Mouse (Mus musculus) thymus, adult 2 months (tissue): Measurements from ENCODE around the gene Wwox. TPM values are rescaled to one million over a fixed set of nuclear protein-coding genes. Genes with fewer than 3 reads are reported as not detected.

Experiments
- DNase-seq: peaks from one replicate; pipeline ENCODE4 v3.0.0; 2021
- H3K27ac ChIP-seq: fragments of 200-500 bp; 2 replicates; pipeline ENCODE4 v1.5.1; 2012; ENCODE audit warnings: low read length, control low read depth; ENCODE audit not compliant: control insufficient read depth, insufficient read depth
- H3K27me3 ChIP-seq: fragments of 200-500 bp; 2 replicates; pipeline ENCODE4 v1.6.1; 2012; ENCODE audit warnings: mild to moderate bottlenecking, low read length, moderate library complexity, mixed read lengths; ENCODE audit not compliant: control insufficient read depth, insufficient read depth
- H3K36me3 ChIP-seq: fragments of 200-500 bp; 2 replicates; pipeline ENCODE4 v1.6.1; 2012; ENCODE audit warnings: mild to moderate bottlenecking, low read length, moderate library complexity; ENCODE audit not compliant: control insufficient read depth, insufficient read depth
- H3K4me1 ChIP-seq: fragments of 200-500 bp; replicated peaks from 2 replicates; pipeline ENCODE4 v1.6.1; 2012; ENCODE audit warnings: low read length; ENCODE audit not compliant: control insufficient read depth, insufficient read depth
- H3K4me3 ChIP-seq: fragments of 200-500 bp; 2 replicates; pipeline ENCODE4 v1.5.1; 2012; ENCODE audit warnings: mild to moderate bottlenecking, low read length, control low read depth, moderate library complexity; ENCODE audit not compliant: control insufficient read depth, insufficient read depth
- CTCF ChIP-seq: fragments of 200-500 bp; IDR thresholded peaks from 2 replicates; pipeline ENCODE4 v1.5.1; 2012; ENCODE audit warnings: mild to moderate bottlenecking, control low read depth, low read length, moderate library complexity, borderline replicate concordance; ENCODE audit not compliant: control insufficient read depth, poor library complexity, insufficient read depth; ENCODE audit errors: extremely low read depth
- POLR2A ChIP-seq: fragments of 200-500 bp; IDR thresholded peaks from 2 replicates; pipeline ENCODE4 v1.6.1; 2012; ENCODE audit warnings: mild to moderate bottlenecking, low read length, control low read depth, moderate library complexity; ENCODE audit not compliant: control insufficient read depth, poor library complexity, insufficient read depth; ENCODE audit errors: extremely low read depth
- WGBS: fragments of 180-500 bp; shearing (Covaris S2); methylation state at CpG from one replicate; pipeline ENCODE4 v1.1.7; 2018; 5-methylcytosine and 5-hydroxymethylcytosine counted together
- polyA plus RNA-seq: library from polyadenylated mRNA; depleted of rRNA; stranded (reverse); fragments of >200 nt; gene quantifications from 2 replicates; pipeline ENCODE4 v1.2.3, GENCODE M21; 2012

Gene Wwox
- polyA plus RNA-seq, 1 experiment = 8.4 TPM

- 96% methylated on average over 11 of the region's 11 CpGs for WGBS
- Histone ChIP-seq H3K27ac (no peak overlapping the region), H3K36me3 (no peaks in the 10 kb centered on the region), H3K27me3 (no peaks in the 10 kb centered on the region), H3K4me3 (no peak overlapping the region), H3K4me1 (no peaks in the 10 kb centered on the region)
- TF ChIP-seq POLR2A (no peak), CTCF (no peak)
- no peak for DNase-seq
Observed at GRCm38 (mm10) chr8:115358481-115358880, 919.0 kb downstream of the Wwox start.

GRCm38 (mm10) chr8:115359701-115360100 lies 920.2 kb downstream of the Wwox start:
- H3K27ac ChIP-seq = no peak overlapping the region
- H3K36me3 ChIP-seq = no peaks in the 10 kb centered on the region
- WGBS = 88% methylated on average over 12 of the region's 12 CpGs
- no peaks in the 10 kb centered on the region for H3K27me3 ChIP-seq
- DNase-seq = no peak
- no peaks in the 10 kb centered on the region for H3K4me1 ChIP-seq
- H3K4me3 ChIP-seq = no peak overlapping the region
- TF ChIP-seq POLR2A (no peak), CTCF (no peak)

GRCm38 (mm10) chr8:115362518-115362917 lies 923.1 kb downstream of the Wwox start:
- H3K36me3 ChIP-seq = no peaks in the 10 kb centered on the region
- no peak overlapping the region for H3K27ac ChIP-seq
- H3K27me3 ChIP-seq = no peaks in the 10 kb centered on the region
- H3K4me3 ChIP-seq = no peak overlapping the region
- 86% methylated on average over 7 of the region's 7 CpGs for WGBS
- no peak for DNase-seq
- no peaks in the 10 kb centered on the region for H3K4me1 ChIP-seq
- TF ChIP-seq POLR2A (no peak), CTCF (no peak)

GRCm38 (mm10) chr8:115374957-115375356 lies 935.5 kb downstream of the Wwox start:
- no peak overlapping the region for H3K27ac ChIP-seq
- WGBS = 87% methylated on average over 4 of the region's 4 CpGs
- H3K4me3 ChIP-seq = no peak overlapping the region
- H3K27me3 ChIP-seq = no peaks in the 10 kb centered on the region
- no peaks in the 10 kb centered on the region for H3K36me3 ChIP-seq
- H3K4me1 ChIP-seq = no peaks in the 10 kb centered on the region
- TF ChIP-seq POLR2A (no peak), CTCF (no peak)
- no peak for DNase-seq

GRCm38 (mm10) chr8:115375361-115376047 lies 936.0 kb downstream of the Wwox start:
- no peak for DNase-seq
- Histone ChIP-seq H3K27me3 (no peaks in the 10 kb centered on the region), H3K4me3 (no peak overlapping the region), H3K27ac (no peak overlapping the region), H3K4me1 (no peaks in the 10 kb centered on the region), H3K36me3 (no peaks in the 10 kb centered on the region)
- TF ChIP-seq CTCF (no peak), POLR2A (no peak)
- 80% methylated on average over 8 of the region's 8 CpGs for WGBS

GRCm38 (mm10) chr8:115377321-115377720 lies 937.9 kb downstream of the Wwox start:
- no peaks in the 10 kb centered on the region for H3K36me3 ChIP-seq
- DNase-seq = no peak
- no peaks in the 10 kb centered on the region for H3K27me3 ChIP-seq
- H3K27ac ChIP-seq = no peak overlapping the region
- H3K4me3 ChIP-seq = no peak overlapping the region
- no peak for TF ChIP-seq POLR2A
- no peak for TF ChIP-seq CTCF
- 90% methylated on average over 4 of the region's 4 CpGs for WGBS
- H3K4me1 ChIP-seq = no peaks in the 10 kb centered on the region

- Histone ChIP-seq H3K36me3 (no peaks in the 10 kb centered on the region), H3K27me3 (no peaks in the 10 kb centered on the region), H3K27ac (no peak overlapping the region), H3K4me1 (no peaks in the 10 kb centered on the region), H3K4me3 (no peak overlapping the region)
- DNase-seq = no peak
- 91% methylated on average over 4 of the region's 4 CpGs for WGBS
- TF ChIP-seq POLR2A = no peak
- TF ChIP-seq CTCF = no peak
Observed at GRCm38 (mm10) chr8:115380017-115380416, 940.6 kb downstream of the Wwox start.
